Mouse (Mus musculus): Measurements from ENCODE around the gene Zfp296. TPM values are rescaled to one million over a fixed set of nuclear protein-coding genes. Genes with fewer than 3 reads are reported as not detected.
A peak's percentile ranks its signal among the peaks of the same experiment; 100 is the strongest.

Gene Zfp296
- polyA plus RNA-seq, 1 experiment from 2014 or later: 0.23 TPM

DNA sequence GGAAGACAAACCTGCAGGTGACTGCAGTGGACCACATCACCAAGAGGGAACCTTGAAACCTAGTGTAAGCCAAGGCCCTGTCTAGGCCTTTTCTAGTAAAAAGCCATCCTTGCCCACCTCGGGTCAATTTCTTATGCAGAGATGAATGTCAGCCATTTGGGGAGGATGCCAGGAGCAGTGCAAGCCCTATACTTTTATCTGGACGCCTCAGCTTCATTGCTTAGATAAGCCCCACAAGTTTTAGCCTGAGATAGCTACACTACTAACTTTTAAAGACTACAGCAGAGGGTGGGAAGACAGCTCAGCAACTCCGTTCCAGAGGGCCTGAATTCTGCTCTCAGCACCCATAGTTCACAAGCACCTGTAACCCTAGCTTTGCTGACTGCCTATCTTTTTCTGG lies 13.2 kb upstream of the Zfp296 start:
- Histone ChIP-seq H3K4me3 (replicated peaks) (no peak overlapping the region), H3K27me3 (replicated peaks) (no peaks in the 10 kb centered on the region), H3K27ac (replicated peaks) (no peak overlapping the region), H3K4me1 (peaks cover 40% of the 10 kb centered on the region), H3K9me3 (replicated peaks) (no peaks in the 10 kb centered on the region), H3K4me2 (peak overlapping the region; percentile 98; the same call in 1 of the 2 replicates), H3K9ac (replicated peaks) (no peak overlapping the region), H3K36me3 (peaks cover 27% of the 10 kb centered on the region)
- ATAC-seq (ENCODE audit: low FRiP score): no peak
- 97% methylated on average over 3 of the region's 3 CpGs for WGBS

DNA sequence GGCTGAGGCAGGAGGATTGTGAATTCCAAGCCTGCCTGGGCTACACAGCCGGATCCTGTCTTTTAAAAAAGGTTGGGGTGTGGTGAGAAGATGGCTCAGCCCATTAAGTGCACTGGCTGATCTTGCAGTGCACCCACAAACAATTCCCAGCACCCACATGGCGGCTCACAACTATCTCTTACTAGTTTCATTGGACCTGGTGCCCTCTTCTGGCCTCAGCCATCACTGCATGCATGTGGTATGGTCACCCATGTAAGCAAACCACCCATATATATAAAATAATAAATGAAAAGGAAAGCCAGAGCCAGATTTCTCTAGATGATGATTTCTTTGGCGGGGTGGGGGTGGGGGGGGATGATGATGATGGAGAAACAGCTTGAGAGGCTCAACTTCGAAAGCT lies 12.6 kb upstream of the Zfp296 start:
- no peak for ATAC-seq (ENCODE audit: low FRiP score)
- Histone ChIP-seq H3K36me3 (peaks cover 32% of the 10 kb centered on the region), H3K9ac (replicated peaks) (no peak overlapping the region), H3K4me3 (replicated peaks) (no peak overlapping the region), H3K4me2 (no peak overlapping the region), H3K27ac (replicated peaks) (no peak overlapping the region), H3K9me3 (replicated peaks) (no peaks in the 10 kb centered on the region), H3K27me3 (replicated peaks) (no peaks in the 10 kb centered on the region), H3K4me1 (peaks cover 34% of the 10 kb centered on the region)
- 89% methylated on average over 4 of the region's 4 CpGs for WGBS

- no peak overlapping the region for H3K4me3 ChIP-seq (replicated peaks)
- H3K9me3 ChIP-seq (replicated peaks): no peaks in the 10 kb centered on the region
- H3K27me3 ChIP-seq (replicated peaks): no peaks in the 10 kb centered on the region
- H3K4me1 ChIP-seq: peaks cover 23% of the 10 kb centered on the region
- H3K4me2 ChIP-seq: no peak overlapping the region
- no peak overlapping the region for H3K27ac ChIP-seq (replicated peaks)
- no peak for ATAC-seq (ENCODE audit: low FRiP score)
- H3K9ac ChIP-seq (replicated peaks): no peak overlapping the region
- peaks cover 41% of the 10 kb centered on the region for H3K36me3 ChIP-seq
- 95% methylated on average over 2 of the region's 2 CpGs for WGBS
Measured at GRCm38 (mm10) chr7:19565803-19566202, 11.3 kb upstream of the Zfp296 start.

DNA sequence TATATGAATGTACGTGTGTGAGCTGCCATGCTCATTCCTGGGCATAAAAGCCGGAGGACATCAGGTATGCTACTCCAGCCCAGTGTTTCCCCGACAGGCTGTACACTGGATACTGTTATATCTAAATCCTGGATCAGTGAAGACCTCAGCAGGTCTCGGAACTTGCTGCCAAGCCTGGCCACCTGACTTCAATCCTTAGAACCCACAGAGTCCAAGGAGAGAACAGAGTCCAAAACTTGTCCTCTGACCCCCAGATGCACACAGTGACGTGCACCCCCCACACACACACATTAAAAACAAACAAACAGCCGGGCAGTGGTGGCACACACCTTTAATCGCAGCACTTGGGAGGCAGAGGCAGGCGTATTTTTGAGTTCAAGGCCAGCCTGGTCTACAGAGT lies 9.7 kb upstream of the Zfp296 start:
- H3K27me3 ChIP-seq (replicated peaks): no peaks in the 10 kb centered on the region
- H3K4me2 ChIP-seq: no peak overlapping the region
- no peaks in the 10 kb centered on the region for H3K9me3 ChIP-seq (replicated peaks)
- peaks cover 31% of the 10 kb centered on the region for H3K4me1 ChIP-seq
- H3K4me3 ChIP-seq (replicated peaks): no peak overlapping the region
- no peak overlapping the region for H3K9ac ChIP-seq (replicated peaks)
- H3K27ac ChIP-seq (replicated peaks): no peak overlapping the region
- H3K36me3 ChIP-seq: peaks cover 41% of the 10 kb centered on the region
- ATAC-seq (ENCODE audit: low FRiP score): no peak
- 96% methylated on average over 8 of the region's 8 CpGs for WGBS

- no peak overlapping the region for H3K4me2 ChIP-seq
- H3K27ac ChIP-seq (replicated peaks): no peak overlapping the region
- no peak overlapping the region for H3K9ac ChIP-seq (replicated peaks)
- WGBS: 90% methylated on average over 3 of the region's 3 CpGs
- H3K4me3 ChIP-seq (replicated peaks): no peak overlapping the region
- peaks cover 34% of the 10 kb centered on the region for H3K36me3 ChIP-seq
- H3K9me3 ChIP-seq (replicated peaks): no peaks in the 10 kb centered on the region
- H3K27me3 ChIP-seq (replicated peaks): no peaks in the 10 kb centered on the region
- ATAC-seq (ENCODE audit: low FRiP score): no peak
- peaks cover 31% of the 10 kb centered on the region for H3K4me1 ChIP-seq
Measured at GRCm38 (mm10) chr7:19569647-19570046, 7.4 kb upstream of the Zfp296 start.

- Histone ChIP-seq H3K27ac (replicated peaks) (peak overlapping the region; percentile 79), H3K9ac (replicated peaks) (peak overlapping the region; percentile 72), H3K27me3 (replicated peaks) (peaks cover 29% of the 10 kb centered on the region), H3K4me2 (peak overlapping the region; percentile 87), H3K36me3 (peaks cover 17% of the 10 kb centered on the region), H3K9me3 (replicated peaks) (no peaks in the 10 kb centered on the region), H3K4me1 (peaks cover 43% of the 10 kb centered on the region), H3K4me3 (replicated peaks) (peak overlapping the region; percentile 70)
- peak; percentile 83 for ATAC-seq (ENCODE audit: low FRiP score)
- WGBS: under 1% methylated on average over 47 of the region's 53 CpGs
Measured at GRCm38 (mm10) chr7:19572926-19573775, 3.9 kb upstream of the Zfp296 start.

GRCm38 (mm10) chr7:19573776-19574140 lies 3.3 kb upstream of the Zfp296 start:
- H3K27me3 ChIP-seq (replicated peaks): peaks cover 35% of the 10 kb centered on the region
- 0 out of 2 replicates have a peak, but pooled peaks have one; percentile 11 for ATAC-seq (ENCODE audit: low FRiP score)
- peaks cover 16% of the 10 kb centered on the region for H3K36me3 ChIP-seq
- peak overlapping the region; percentile 79 for H3K27ac ChIP-seq (replicated peaks)
- H3K4me1 ChIP-seq: peaks cover 43% of the 10 kb centered on the region
- peak overlapping the region; percentile 87 for H3K4me2 ChIP-seq
- peak overlapping the region; percentile 72 for H3K9ac ChIP-seq (replicated peaks)
- H3K9me3 ChIP-seq (replicated peaks): no peaks in the 10 kb centered on the region
- H3K4me3 ChIP-seq (replicated peaks): peak overlapping the region; percentile 70
- 26% methylated on average over 16 of the region's 16 CpGs for WGBS

GRCm38 (mm10) chr7:19575559-19575958 lies 1.5 kb upstream of the Zfp296 start:
- Histone ChIP-seq H3K36me3 (peaks cover 7% of the 10 kb centered on the region), H3K4me3 (replicated peaks) (no peak overlapping the region), H3K4me1 (peaks cover 41% of the 10 kb centered on the region), H3K27me3 (replicated peaks) (peaks cover 52% of the 10 kb centered on the region), H3K4me2 (no peak overlapping the region), H3K9me3 (replicated peaks) (no peaks in the 10 kb centered on the region), H3K27ac (replicated peaks) (no peak overlapping the region), H3K9ac (replicated peaks) (no peak overlapping the region)
- ATAC-seq (ENCODE audit: low FRiP score): no peak
- 65% methylated on average over 3 of the region's 3 CpGs for WGBS

DNA sequence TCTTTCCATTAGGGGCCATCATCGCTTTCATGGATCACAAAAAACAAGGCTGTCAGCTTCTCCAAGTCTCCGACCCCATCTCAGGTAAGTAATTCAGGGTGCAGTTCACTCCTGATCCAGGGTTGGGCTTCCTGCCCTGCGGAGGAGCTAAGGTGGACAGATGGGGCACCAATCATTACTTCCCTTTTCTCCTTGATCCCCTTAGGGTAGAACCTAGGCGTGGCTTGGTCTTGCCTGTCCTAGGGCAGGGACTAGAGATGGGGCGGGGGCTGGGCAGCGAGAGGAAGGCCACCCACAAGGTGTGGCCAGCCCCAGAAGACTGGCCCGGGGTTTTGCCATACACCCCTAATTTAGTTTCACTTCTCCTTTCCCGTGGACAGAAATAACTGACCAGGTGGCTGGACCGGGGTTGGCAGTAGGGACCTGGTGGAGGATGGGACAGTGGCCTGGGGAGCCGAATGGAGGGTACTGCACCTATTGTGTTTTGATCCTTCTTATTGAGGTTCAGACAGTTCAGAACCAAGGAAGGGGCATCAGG lies 859 bp downstream of the Zfp296 start:
- peak overlapping the region; percentile 59 for H3K4me2 ChIP-seq
- ATAC-seq (ENCODE audit: low FRiP score): no peak
- H3K4me3 ChIP-seq (replicated peaks): peak overlapping the region; percentile 30
- H3K27ac ChIP-seq (replicated peaks): no peak overlapping the region
- peaks cover 22% of the 10 kb centered on the region for H3K4me1 ChIP-seq
- peaks cover 29% of the 10 kb centered on the region for H3K36me3 ChIP-seq
- no peaks in the 10 kb centered on the region for H3K9me3 ChIP-seq (replicated peaks)
- H3K9ac ChIP-seq (replicated peaks): no peak overlapping the region
- H3K27me3 ChIP-seq (replicated peaks): peaks cover 55% of the 10 kb centered on the region
- WGBS: 18% methylated on average over 10 of the region's 10 CpGs

GRCm38 (mm10) chr7:19578436-19578835 lies 1.3 kb downstream of the Zfp296 start:
- H3K27ac ChIP-seq (replicated peaks): no peak overlapping the region
- peaks cover 31% of the 10 kb centered on the region for H3K36me3 ChIP-seq
- no peak overlapping the region for H3K4me3 ChIP-seq (replicated peaks)
- H3K9me3 ChIP-seq (replicated peaks): no peaks in the 10 kb centered on the region
- peaks cover 21% of the 10 kb centered on the region for H3K4me1 ChIP-seq
- ATAC-seq (ENCODE audit: low FRiP score): no peak
- 64% methylated on average over 4 of the region's 4 CpGs for WGBS
- H3K27me3 ChIP-seq (replicated peaks): peaks cover 55% of the 10 kb centered on the region
- H3K9ac ChIP-seq (replicated peaks): no peak overlapping the region
- H3K4me2 ChIP-seq: no peak overlapping the region

DNA sequence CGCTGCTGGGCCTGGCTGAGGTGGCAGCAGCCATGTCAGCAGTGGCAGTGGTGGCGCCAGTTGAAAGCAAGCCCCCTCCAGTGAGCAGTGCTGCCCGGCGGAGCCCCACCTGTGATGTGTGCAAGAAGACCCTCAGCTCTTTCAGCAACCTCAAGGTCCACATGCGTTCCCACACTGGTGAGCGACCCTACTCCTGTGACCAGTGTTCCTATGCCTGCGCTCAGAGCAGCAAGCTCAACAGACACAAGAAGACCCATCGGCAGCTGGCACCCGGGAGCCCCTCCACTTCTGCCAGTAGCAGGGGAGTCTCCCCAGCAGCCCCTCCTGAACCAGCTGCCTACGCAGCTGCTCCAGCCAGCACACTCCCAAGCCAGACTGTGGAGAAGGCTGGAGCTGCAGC lies 2.7 kb downstream of the Zfp296 start:
- peaks cover 44% of the 10 kb centered on the region for H3K36me3 ChIP-seq
- ATAC-seq (ENCODE audit: low FRiP score): no peak
- no peak overlapping the region for H3K4me3 ChIP-seq (replicated peaks)

GRCm38 (mm10) chr7:19580634-19581033 lies 3.5 kb downstream of the Zfp296 start:
- H3K9me3 ChIP-seq (replicated peaks): no peaks in the 10 kb centered on the region
- no peak overlapping the region for H3K9ac ChIP-seq (replicated peaks)
- H3K4me3 ChIP-seq (replicated peaks): no peak overlapping the region
- H3K27ac ChIP-seq (replicated peaks): no peak overlapping the region
- peaks cover 51% of the 10 kb centered on the region for H3K27me3 ChIP-seq (replicated peaks)
- H3K4me1 ChIP-seq: peaks cover 12% of the 10 kb centered on the region
- 89% methylated on average over 8 of the region's 8 CpGs for WGBS
- peaks cover 52% of the 10 kb centered on the region for H3K36me3 ChIP-seq
- H3K4me2 ChIP-seq: no peak overlapping the region
- ATAC-seq (ENCODE audit: low FRiP score): 0 out of 2 replicates have a peak, but pooled peaks have one; percentile 23

More for the DNA sequence above, 2.7 kb downstream of the Zfp296 start:
- H3K9me3 ChIP-seq (replicated peaks): no peaks in the 10 kb centered on the region
- H3K4me2 ChIP-seq: no peak overlapping the region
- H3K9ac ChIP-seq (replicated peaks): no peak overlapping the region
- WGBS: 85% methylated on average over 10 of the region's 10 CpGs
- H3K4me1 ChIP-seq: peaks cover 12% of the 10 kb centered on the region
- no peak overlapping the region for H3K27ac ChIP-seq (replicated peaks)
- H3K27me3 ChIP-seq (replicated peaks): peaks cover 55% of the 10 kb centered on the region
